In genomic region chr12:107952318-107952724, GRCm38 (mm10) we compare ENCODE assay signal across 8 mouse cellular contexts. TPM values are rescaled to one million over a fixed set of nuclear protein-coding genes. Genes with fewer than 3 reads are reported as not detected.
DNase-seq lines count a peak whose midpoint lies in the region; ATAC-seq and TF ChIP-seq lines count a peak whose summit lies in the region.

No protein-coding gene starts in this region.

- TF ChIP-seq POLR2A in cortical plate, adult 2 months (IDR thresholded peaks at IDR 0.05; ENCODE audit: extremely low read depth, insufficient read depth, low read length) = no peak
- no peak for TF ChIP-seq POLR2A in thymus, adult 2 months (IDR thresholded peaks at IDR 0.05; ENCODE audit: control insufficient read depth, extremely low read depth, insufficient read depth, low read length, poor library complexity)

- H3K9me3 ChIP-seq in midbrain, embryonic 14.5 days (ENCODE audit: control insufficient read depth, low read length) = no peaks in the 10 kb centered on the region

- no peaks in the 10 kb centered on the region for H3K27me3 ChIP-seq in midbrain, embryonic 14.5 days (ENCODE audit: control insufficient read depth, insufficient read depth, low read length)
- H3K27me3 ChIP-seq in thymus, adult 2 months (ENCODE audit: control insufficient read depth, insufficient read depth, low read length) = no peaks in the 10 kb centered on the region

- TF ChIP-seq CTCF in cortical plate, adult 2 months (IDR thresholded peaks at IDR 0.05; ENCODE audit: extremely low read depth, insufficient read depth, low read length) = no peak
- no peak for TF ChIP-seq CTCF in thymus, adult 2 months (IDR thresholded peaks at IDR 0.05; ENCODE audit: borderline replicate concordance, control insufficient read depth, extremely low read depth, insufficient read depth, low read length, poor library complexity)

- peaks cover 7% of the 10 kb centered on the region for H3K4me1 ChIP-seq in cortical plate, adult 2 months (ENCODE audit: control insufficient read depth, insufficient read depth, low read length)
- H3K4me1 ChIP-seq in midbrain, embryonic 14.5 days (ENCODE audit: control insufficient read depth, insufficient read depth, low read length) = peaks cover 24% of the 10 kb centered on the region
- H3K4me1 ChIP-seq in thymus, adult 2 months (replicated peaks; ENCODE audit: control insufficient read depth, insufficient read depth, low read length) = peaks cover 42% of the 10 kb centered on the region

- H3K27ac ChIP-seq in cortical plate, adult 2 months (ENCODE audit: insufficient read depth, low read length) = no peak overlapping the region
- H3K27ac ChIP-seq in midbrain, embryonic 14.5 days (replicated peaks; ENCODE audit: low read depth, low read length) = peak overlapping the region; percentile 58
- no peak overlapping the region for H3K27ac ChIP-seq in thymus, adult 2 months (ENCODE audit: control insufficient read depth, insufficient read depth, low read length)

- no peaks in the 10 kb centered on the region for H3K36me3 ChIP-seq in midbrain, embryonic 14.5 days (ENCODE audit: control insufficient read depth, insufficient read depth, low read length)
- peaks cover 75% of the 10 kb centered on the region for H3K36me3 ChIP-seq in thymus, adult 2 months (ENCODE audit: control insufficient read depth, insufficient read depth, low read length)

- WGBS in midbrain, embryonic 14.5 days = 40% methylated on average over 20 of the region's 20 CpGs
- WGBS in thymus, adult 2 months = 88% methylated on average over 20 of the region's 20 CpGs

- H3K9ac ChIP-seq in midbrain, embryonic 14.5 days (replicated peaks; ENCODE audit: low read length) = no peak overlapping the region

- peak; percentile 48 for DNase-seq in kidney, adult 11 months
- no peak for DNase-seq in kidney, adult 18-20 months
- DNase-seq in midbrain, embryonic 14.5 days = peak; percentile 80
- DNase-seq in urinary bladder, postnatal 10 days (ENCODE audit: low spot score) = no peak
- no peak for DNase-seq in adrenal gland, postnatal 14 days
- no peak for DNase-seq in thymus, adult 2 months

- peak overlapping the region; percentile 45 for H3K4me2 ChIP-seq in midbrain, embryonic 14.5 days (ENCODE audit: low read length)

- peak; percentile 72 for ATAC-seq in frontal cortex, adult (ENCODE audit: low TSS enrichment)
- ATAC-seq in midbrain, embryonic 14.5 days (ENCODE audit: low FRiP score, low TSS enrichment) = no peak

- H3K4me3 ChIP-seq in cortical plate, adult 2 months (ENCODE audit: insufficient read depth, low read length) = peak overlapping the region; percentile 7; the same call in 1 of the 2 replicates
- H3K4me3 ChIP-seq in midbrain, embryonic 14.5 days (replicated peaks; ENCODE audit: low read depth, low read length) = peak overlapping the region; percentile 17; the same call in 1 of the 2 replicates
- H3K4me3 ChIP-seq in thymus, adult 2 months (ENCODE audit: control insufficient read depth, insufficient read depth, low read length) = no peak overlapping the region

RNA-seq across cellular contexts. Expression of gene Bcl11b, which starts 51.1 kb away (rescaled TPM):
- polyA plus RNA-seq in cortical plate, adult 2 months (2012; rRNA removed) = 23.9 and 27.2 TPM in 2 replicates
- polyA plus RNA-seq in midbrain, embryonic 14.5 days (2014; fragmentation: Nextera tagmentation; extraction: Ambion mirVana) = 38.4 and 43.3 TPM in 2 replicates
- 1.0 and 4.7 TPM in 2 replicates for total RNA-seq in adrenal gland, postnatal 14 days (2021)
- polyA plus RNA-seq in thymus, adult 2 months (2012; rRNA removed) = 346 and 564 TPM in 2 replicates

Comparison
In these comparisons a context has a peak if more than half of its experiments do, and no peak if none do; other contexts are left out.
1. DNase-seq: peak in kidney, adult 11 months (single experiment) and midbrain, embryonic 14.5 days (single experiment); none in kidney, adult 18-20 months (single experiment), urinary bladder, postnatal 10 days (single experiment), adrenal gland, postnatal 14 days (single experiment) and thymus, adult 2 months (single experiment).